In genomic region chr15:91900245-91900644, GRCm38 (mm10) we compare ENCODE assay signal across 9 mouse cellular contexts.
DNase-seq lines count a peak whose midpoint lies in the region; ATAC-seq and TF ChIP-seq lines count a peak whose summit lies in the region.
"Had no signal": no experiment of that assay in that cellular context is flagged by ENCODE, and none has a peak within 500 bp of the region (broad histone marks: within the 10 kb centered on the region; RNA-seq: fewer than 3 reads in every experiment).

No protein-coding gene starts in this region.

- no peaks in the 10 kb centered on the region for H3K4me1 ChIP-seq in lung, embryonic 14.5 days (ENCODE audit: insufficient read depth)
- H3K4me1 ChIP-seq in limb, embryonic 10.5 days, result no peaks in the 10 kb centered on the region

- H3K27me3 ChIP-seq in lung, embryonic 14.5 days (ENCODE audit: insufficient read depth, low read length), result no peaks in the 10 kb centered on the region
- no peaks in the 10 kb centered on the region for H3K27me3 ChIP-seq in limb, embryonic 10.5 days (ENCODE audit: low read depth, poor library complexity, severe bottlenecking)

- no peak overlapping the region for H3K4me3 ChIP-seq in gastrocnemius, adult 2 months
- no peak overlapping the region for H3K4me3 ChIP-seq in lung, embryonic 14.5 days (ENCODE audit: low read depth, low read length)
- H3K4me3 ChIP-seq in limb, embryonic 10.5 days, result no peak overlapping the region
- H3K4me3 ChIP-seq: erythroblast, embryonic 14.5 days had no signal

- no peak for ATAC-seq in lung, embryonic 14.5 days (ENCODE audit: insufficient read depth)

- peak; percentile 38; the same call in 1 of the 2 replicates for TF ChIP-seq CTCF in gastrocnemius, adult 2 months (IDR thresholded peaks at IDR 0.05)
- TF ChIP-seq CTCF in lung, embryonic 14.5 days (IDR thresholded peaks at IDR 0.05; ENCODE audit: low read depth), result peak; percentile 53

- intact Hi-C loops in gastrocnemius, adult 2 months (cut with DNase I), result no loop called here

- no peak for DNase-seq in gastrocnemius, adult 2 months
- DNase-seq in gastrocnemius, adult 18-20 months (ENCODE audit: low spot score), result no peak
- DNase-seq in lung, embryonic 14.5 days, result peak; percentile 39
- no peak for DNase-seq in lung, adult 18-20 months
- peak; percentile 48 for DNase-seq in NIH3T3 (ENCODE audit: low read depth)
- peak; percentile 42 for DNase-seq in limb, embryonic 10.5 days (ENCODE audit: low spot score)
- DNase-seq in Muller cell, postnatal 12 days (ENCODE audit: inconsistent ontology term), result no peak
- no peak for DNase-seq in left cerebral cortex, adult 9 months (ENCODE audit: low spot score in 2 of 2)

- no peaks in the 10 kb centered on the region for H3K36me3 ChIP-seq in lung, embryonic 14.5 days (ENCODE audit: insufficient read depth)
- no peaks in the 10 kb centered on the region for H3K36me3 ChIP-seq in limb, embryonic 10.5 days

- H3K9me3 ChIP-seq in lung, embryonic 14.5 days (ENCODE audit: low read depth, low read length), result no peaks in the 10 kb centered on the region
- no peaks in the 10 kb centered on the region for H3K9me3 ChIP-seq in limb, embryonic 10.5 days (replicated peaks)

- 59% methylated on average over 6 of the region's 6 CpGs for WGBS in lung, embryonic 14.5 days
- WGBS in limb, embryonic 10.5 days, result 65% methylated on average over 6 of the region's 6 CpGs

- no peak overlapping the region for H3K9ac ChIP-seq in lung, embryonic 14.5 days

- no peak overlapping the region for H3K27ac ChIP-seq in gastrocnemius, adult 2 months
- no peak overlapping the region for H3K27ac ChIP-seq in lung, embryonic 14.5 days (ENCODE audit: low read depth)
- H3K27ac ChIP-seq in limb, embryonic 10.5 days, result no peak overlapping the region

- H3K4me2 ChIP-seq in lung, embryonic 14.5 days, result no peak overlapping the region

Comparison
In these comparisons a context has a peak if more than half of its experiments do, and no peak if none do; other contexts are left out.
1. DNase-seq: peak in lung, embryonic 14.5 days (single experiment), NIH3T3 (single experiment) and limb, embryonic 10.5 days (single experiment); none in gastrocnemius, adult 2 months (single experiment), gastrocnemius, adult 18-20 months (single experiment), lung, adult 18-20 months (0 of 2), Muller cell, postnatal 12 days (single experiment) and left cerebral cortex, adult 9 months (0 of 2).